Mouse (Mus musculus) embryonic facial prominence, embryonic 15.5 days (tissue): ENCODE data around the gene Myl6. TPM values are rescaled to one million over a fixed set of nuclear protein-coding genes. Genes with fewer than 3 reads are reported as not detected.

ENCODE experiments used
- ATAC-seq: fragments of 200-750 bp; cut with Nextera tagmentation; 2 replicates; pipeline ENCODE4 v1.8.0; 2017; ENCODE audit warnings: low read depth, moderate TSS enrichment; ENCODE audit not compliant: insufficient number of reproducible peaks, low FRiP score, low TSS enrichment
- H3K27ac ChIP-seq: fragments of 300-500 bp; sonication (generic); replicated peaks from 2 replicates; pipeline ENCODE4 v1.5.1; 2015; ENCODE audit warnings: mild to moderate bottlenecking, inconsistent platforms
- H3K27me3 ChIP-seq: fragments of 300-500 bp; sonication (generic); 2 replicates; pipeline ENCODE4 v1.6.1; 2015; ENCODE audit warnings: inconsistent platforms
- H3K36me3 ChIP-seq: fragments of 300-500 bp; sonication (generic); 2 replicates; pipeline ENCODE4 v1.6.1; 2015; ENCODE audit warnings: mild to moderate bottlenecking, inconsistent platforms
- H3K4me1 ChIP-seq: fragments of 300-500 bp; sonication (generic); 2 replicates; pipeline ENCODE4 v1.6.1; 2015; ENCODE audit warnings: inconsistent platforms
- H3K4me2 ChIP-seq: fragments of 300-500 bp; sonication (generic); replicated peaks from 2 replicates; pipeline ENCODE4 v1.6.1; 2015; ENCODE audit warnings: mild to moderate bottlenecking, inconsistent platforms
- H3K4me3 ChIP-seq: fragments of 300-500 bp; sonication (generic); replicated peaks from 2 replicates; pipeline ENCODE4 v1.5.1; 2015; ENCODE audit warnings: mild to moderate bottlenecking, inconsistent platforms
- H3K9ac ChIP-seq: fragments of 300-500 bp; sonication (generic); 2 replicates; pipeline ENCODE4 v1.6.1; 2015; ENCODE audit warnings: inconsistent platforms
- H3K9me3 ChIP-seq: fragments of 300-500 bp; sonication (generic); replicated peaks from 2 replicates; pipeline ENCODE4 v1.6.1; 2016; ENCODE audit warnings: inconsistent platforms
- WGBS: fragments of 180-500 bp; shearing (Covaris S2); methylation state at CpG from one replicate; pipeline ENCODE4 v1.1.7; 2015; 5-methylcytosine and 5-hydroxymethylcytosine counted together
- microRNA-seq: library from miRNA; unstranded; fragments of <30 nt; microRNA quantifications from one replicate; pipeline ENCODE4, GENCODE M21; 2016; ENCODE audit warnings: borderline number of aligned reads
- polyA plus RNA-seq: library from polyadenylated mRNA; unstranded; fragments of >200 nt; fragmentation: Nextera tagmentation; extraction: Ambion mirVana; gene quantifications from 2 replicates; pipeline ENCODE4 v1.2.1, GENCODE M21; 2015

The Myl6 gene
- polyA plus RNA-seq, 1 experiment from 2014 or later = 1,219 TPM

DNA sequence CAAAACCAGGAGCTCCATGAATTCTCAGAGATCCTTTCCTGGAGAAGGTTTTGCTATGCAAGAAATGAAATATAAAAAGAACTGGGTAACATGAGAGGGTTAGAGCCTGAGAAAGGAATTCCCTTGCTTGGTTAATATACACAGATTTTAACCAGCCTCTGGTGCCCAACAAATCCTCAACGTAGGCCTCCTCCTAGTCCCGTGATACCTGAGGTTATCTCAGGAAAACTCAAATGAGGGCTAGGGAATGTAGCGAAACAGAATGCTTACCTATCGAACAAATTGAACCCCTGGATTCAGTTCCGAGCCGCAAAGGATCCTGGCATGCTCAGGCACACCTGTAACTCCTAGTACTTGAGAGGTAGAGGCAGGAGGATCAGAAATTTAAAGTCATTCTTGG lies 36.3 kb downstream of the Myl6 start:
- Histone ChIP-seq H3K9me3 (no peaks in the 10 kb centered on the region), H3K4me2 (0 out of 2 replicates have a peak overlapping the region, but pooled peaks have one; percentile 55), H3K27me3 (no peaks in the 10 kb centered on the region), H3K27ac (peak overlapping the region; percentile 22; the same call in 1 of the 2 replicates), H3K9ac (no peak overlapping the region), H3K36me3 (peaks cover 18% of the 10 kb centered on the region), H3K4me3 (peak overlapping the region; percentile 96), H3K4me1 (peaks cover 21% of the 10 kb centered on the region)
- WGBS = 81% methylated on average over 6 of the region's 6 CpGs
- no peak for ATAC-seq

GRCm38 (mm10) chr10:128455280-128455679 lies 38.7 kb downstream of the Myl6 start:
- H3K27me3 ChIP-seq = no peaks in the 10 kb centered on the region
- H3K9ac ChIP-seq = no peak overlapping the region
- 2% methylated on average over 6 of the region's 6 CpGs for WGBS
- peak overlapping the region; percentile 23 for H3K4me3 ChIP-seq
- no peaks in the 10 kb centered on the region for H3K9me3 ChIP-seq
- no peak for ATAC-seq
- peaks cover 11% of the 10 kb centered on the region for H3K4me1 ChIP-seq
- no peaks in the 10 kb centered on the region for H3K36me3 ChIP-seq
- H3K4me2 ChIP-seq = peak overlapping the region; percentile 41
- H3K27ac ChIP-seq = no peak overlapping the region

DNA sequence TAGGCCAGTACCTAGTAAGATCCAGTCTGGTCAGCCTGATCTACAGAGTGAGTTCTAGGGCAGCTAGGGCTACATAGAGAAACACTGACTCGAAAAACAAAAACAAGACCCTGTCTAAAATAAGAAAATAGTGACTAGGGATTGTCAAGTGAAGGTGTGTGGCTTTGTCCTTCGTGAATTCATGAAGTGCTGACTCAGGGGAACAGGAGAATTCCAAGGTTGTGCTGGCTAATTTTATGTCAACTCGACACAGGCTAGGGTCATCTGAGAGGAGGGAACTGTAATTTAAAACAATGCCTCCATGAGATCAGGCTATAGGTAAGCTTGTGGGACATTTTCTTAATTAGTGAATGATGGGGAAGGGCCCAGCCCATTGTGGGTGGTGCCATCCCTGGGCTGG lies 39.5 kb downstream of the Myl6 start:
- H3K36me3 ChIP-seq = no peaks in the 10 kb centered on the region

GRCm38 (mm10) chr10:128451014-128451413 lies 42.9 kb downstream of the Myl6 start:
- 73% methylated on average over 6 of the region's 6 CpGs for WGBS

More for the DNA sequence above, 39.5 kb downstream of the Myl6 start:
- no peaks in the 10 kb centered on the region for H3K9me3 ChIP-seq
- H3K27me3 ChIP-seq = no peaks in the 10 kb centered on the region
- no peak overlapping the region for H3K9ac ChIP-seq
- no peak overlapping the region for H3K4me3 ChIP-seq
- H3K4me2 ChIP-seq = no peak overlapping the region
- 67% methylated on average over 3 of the region's 3 CpGs for WGBS
- ATAC-seq = no peak
- no peak overlapping the region for H3K27ac ChIP-seq
- H3K4me1 ChIP-seq = peaks cover 8% of the 10 kb centered on the region; the same call in 1 of the 2 replicates

GRCm38 (mm10) chr10:128445407-128445806 lies 48.5 kb downstream of the Myl6 start:
- 85% methylated on average over 4 of the region's 4 CpGs for WGBS

More at GRCm38 (mm10) chr10:128451014-128451413, 42.9 kb downstream of the Myl6 start:
- Histone ChIP-seq H3K9me3 (no peaks in the 10 kb centered on the region), H3K27me3 (no peaks in the 10 kb centered on the region), H3K27ac (no peak overlapping the region), H3K4me1 (0 out of 2 replicates have a peak, but pooled peaks cover 3% of the 10 kb centered on the region), H3K9ac (no peak overlapping the region), H3K36me3 (no peaks in the 10 kb centered on the region), H3K4me2 (no peak overlapping the region), H3K4me3 (no peak overlapping the region)
- no peak for ATAC-seq

GRCm38 (mm10) chr10:128444354-128444753 lies 49.6 kb downstream of the Myl6 start:
- Histone ChIP-seq H3K36me3 (peaks cover 25% of the 10 kb centered on the region), H3K4me1 (no peaks in the 10 kb centered on the region), H3K27ac (no peak overlapping the region), H3K9ac (no peak overlapping the region), H3K9me3 (no peaks in the 10 kb centered on the region), H3K4me2 (no peak overlapping the region), H3K4me3 (no peak overlapping the region), H3K27me3 (no peaks in the 10 kb centered on the region)
- ATAC-seq = no peak
- WGBS = 59% methylated on average over 6 of the region's 6 CpGs

More at GRCm38 (mm10) chr10:128445407-128445806, 48.5 kb downstream of the Myl6 start:
- no peak for ATAC-seq
- Histone ChIP-seq H3K27me3 (no peaks in the 10 kb centered on the region), H3K4me1 (no peaks in the 10 kb centered on the region), H3K27ac (no peak overlapping the region), H3K36me3 (peaks cover 14% of the 10 kb centered on the region), H3K9ac (no peak overlapping the region), H3K9me3 (no peaks in the 10 kb centered on the region), H3K4me3 (no peak overlapping the region), H3K4me2 (no peak overlapping the region)

GRCm38 (mm10) chr10:128442718-128443117 lies 51.2 kb downstream of the Myl6 start:
- no peaks in the 10 kb centered on the region for H3K27me3 ChIP-seq
- no peaks in the 10 kb centered on the region for H3K4me1 ChIP-seq
- H3K9me3 ChIP-seq = no peaks in the 10 kb centered on the region
- no peak overlapping the region for H3K9ac ChIP-seq
- peaks cover 40% of the 10 kb centered on the region for H3K36me3 ChIP-seq
- ATAC-seq = no peak
- 57% methylated on average over 1 of the region's 1 CpGs for WGBS
- H3K27ac ChIP-seq = 0 out of 2 replicates have a peak overlapping the region, but pooled peaks have one; percentile 44
- H3K4me3 ChIP-seq = no peak overlapping the region
- H3K4me2 ChIP-seq = no peak overlapping the region

DNA sequence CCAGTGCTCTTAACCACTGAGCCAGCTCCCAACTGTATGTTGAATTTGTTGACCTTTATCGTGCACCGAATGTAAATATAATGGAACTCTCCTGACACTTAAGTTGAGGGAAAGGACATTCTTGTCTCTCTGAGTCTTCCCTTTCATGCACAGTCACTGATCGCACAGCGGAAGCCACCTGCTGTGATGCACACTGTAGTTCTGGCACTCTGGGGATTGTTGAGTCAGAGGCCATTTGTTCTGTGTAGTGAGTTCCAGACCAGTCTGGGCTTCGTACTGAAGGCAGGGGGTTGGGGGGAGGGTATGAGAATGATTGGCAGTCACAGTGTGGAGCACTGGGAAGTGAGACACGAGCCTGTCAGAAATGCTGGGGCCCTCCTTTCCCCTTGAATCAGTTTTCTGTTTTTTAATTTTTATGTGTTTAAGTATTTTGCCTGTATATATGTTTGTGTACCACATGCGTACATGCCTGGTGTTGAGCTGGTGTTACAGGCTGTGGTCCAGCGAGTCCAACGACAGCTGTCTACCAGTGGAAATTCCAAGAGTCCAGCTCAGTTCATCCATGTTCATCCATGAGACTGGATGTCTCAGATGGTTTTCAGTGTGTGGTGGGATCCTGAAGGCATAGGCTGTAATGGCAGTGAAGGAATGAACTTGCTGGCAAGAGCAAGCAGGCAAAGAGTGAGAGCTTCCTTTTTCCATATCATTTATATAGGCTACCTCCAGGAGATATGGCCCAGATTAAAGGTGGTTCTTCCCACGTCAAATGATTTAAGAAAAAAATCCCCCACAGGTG lies 52.4 kb downstream of the Myl6 start:
- WGBS = 85% methylated on average over 10 of the region's 10 CpGs
- no peak overlapping the region for H3K4me3 ChIP-seq
- no peak overlapping the region for H3K4me2 ChIP-seq
- H3K9me3 ChIP-seq = no peaks in the 10 kb centered on the region
- peaks cover 51% of the 10 kb centered on the region for H3K36me3 ChIP-seq
- H3K9ac ChIP-seq = no peak overlapping the region
- ATAC-seq = no peak
- H3K4me1 ChIP-seq = no peaks in the 10 kb centered on the region
- no peak overlapping the region for H3K27ac ChIP-seq
- H3K27me3 ChIP-seq = no peaks in the 10 kb centered on the region

Small RNA genes lying within 50 kb of the gene (microRNA-seq; reads per million reads assigned to microRNA genes)
- gene Mir6916 (not detected), gene Mir8105 (not detected)

Other genes with a start within 250 kb of the Myl6 start
- gene Apon, start 240.0 kb downstream of the Myl6 start, polyA plus RNA-seq = 0.27 TPM in 1 of 2 replicates, not detected in the other
- gene Apof, start 225.5 kb downstream of the Myl6 start, polyA plus RNA-seq = not detected in 2 replicates
- 15.0 and 17.0 TPM in 2 replicates for gene Stat2, start 223.6 kb downstream of the Myl6 start, polyA plus RNA-seq
- 0.35 TPM in 1 of 2 replicates, not detected in the other for gene Il23a, start 195.4 kb downstream of the Myl6 start, polyA plus RNA-seq
- gene Pan2, start 190.8 kb downstream of the Myl6 start, polyA plus RNA-seq = 27.6 and 32.0 TPM in 2 replicates
- 319 and 363 TPM in 2 replicates for gene Cnpy2, start 171.7 kb downstream of the Myl6 start, polyA plus RNA-seq
- gene Cs, start 156.4 kb downstream of the Myl6 start, polyA plus RNA-seq = 164 and 180 TPM in 2 replicates
- 19.4 and 20.4 TPM in 2 replicates for gene Coq10a, start 125.1 kb downstream of the Myl6 start, polyA plus RNA-seq
- gene Ankrd52, start 117.0 kb downstream of the Myl6 start, polyA plus RNA-seq = 11.0 and 12.1 TPM in 2 replicates
- 0.13 TPM in 1 of 2 replicates, not detected in the other for gene Slc39a5, start 92.9 kb downstream of the Myl6 start, polyA plus RNA-seq
- 66.2 and 75.7 TPM in 2 replicates for gene Nabp2, start 82.7 kb downstream of the Myl6 start, polyA plus RNA-seq
- 44.0 and 45.0 TPM in 2 replicates for gene Rnf41, start 82.5 kb downstream of the Myl6 start, polyA plus RNA-seq
- 85.2 and 93.6 TPM in 2 replicates for gene Smarcc2, start 34.9 kb downstream of the Myl6 start, polyA plus RNA-seq
- 5.0 and 6.9 TPM in 2 replicates for gene Myl6b, start 4.5 kb upstream of the Myl6 start, polyA plus RNA-seq
- 43.3 and 44.0 TPM in 2 replicates for gene Esyt1, start 31.7 kb upstream of the Myl6 start, polyA plus RNA-seq
- gene Zc3h10, start 53.6 kb upstream of the Myl6 start, polyA plus RNA-seq = 15.8 and 16.0 TPM in 2 replicates
- gene Rpl41, start 55.2 kb upstream of the Myl6 start, polyA plus RNA-seq = 4,202 and 4,259 TPM in 2 replicates
- gene Pa2g4, start 71.8 kb upstream of the Myl6 start, polyA plus RNA-seq = 186 and 189 TPM in 2 replicates
- gene Erbb3, start 95.5 kb upstream of the Myl6 start, polyA plus RNA-seq = 23.9 and 25.8 TPM in 2 replicates
- 833 and 868 TPM in 2 replicates for gene Rps26, start 132.6 kb upstream of the Myl6 start, polyA plus RNA-seq
- gene Ikzf4, start 151.8 kb upstream of the Myl6 start, polyA plus RNA-seq = 3.1 and 3.9 TPM in 2 replicates
- gene Suox, start 179.9 kb upstream of the Myl6 start, polyA plus RNA-seq = 19.3 and 20.9 TPM in 2 replicates
- gene Rab5b, start 202.1 kb upstream of the Myl6 start, polyA plus RNA-seq = 91.6 and 97.4 TPM in 2 replicates
- gene Pmel, start 210.1 kb upstream of the Myl6 start, polyA plus RNA-seq = 27.2 and 29.8 TPM in 2 replicates
- 105 TPM in 2 replicates for gene Cdk2, start 210.9 kb upstream of the Myl6 start, polyA plus RNA-seq